Mouse (Mus musculus): ENCODE measurements around the gene Sptlc2.

DNA sequence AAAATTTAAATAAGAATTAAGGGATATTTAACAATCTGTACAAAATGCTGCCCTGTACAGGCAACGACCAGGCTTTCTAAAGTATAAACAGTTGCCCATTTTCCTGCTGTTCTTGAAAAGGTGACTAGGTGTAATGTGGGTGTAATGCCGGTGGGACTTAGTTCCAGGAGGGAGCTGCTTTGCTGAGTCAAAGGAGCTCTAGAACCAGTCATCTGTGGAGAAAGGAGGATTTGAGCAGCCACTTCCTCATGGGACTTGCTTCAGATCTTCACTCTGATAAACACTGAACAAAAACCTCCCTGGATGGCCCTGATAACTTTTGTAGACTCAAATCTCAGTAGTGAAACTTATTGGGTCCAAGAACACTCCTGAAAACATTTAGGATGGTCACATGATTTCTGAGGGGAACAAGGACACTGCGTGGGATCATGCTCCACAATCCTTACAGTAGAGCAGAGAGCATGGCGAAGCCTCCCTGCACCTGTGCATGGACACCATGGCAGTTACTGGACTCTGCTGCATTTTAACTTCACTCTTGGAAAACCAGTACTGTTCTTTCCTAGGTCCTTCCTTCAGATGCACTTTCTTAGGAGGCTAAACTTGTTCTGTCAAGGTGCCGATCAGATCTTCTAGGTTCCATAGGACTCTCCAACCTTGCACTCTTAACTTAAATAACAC lies 38.3 kb upstream of the Sptlc2 start:
- TF ChIP-seq CTCF (IDR thresholded peaks at IDR 0.05; ENCODE audit: low read depth, low read length) (no peak), POLR2A (IDR thresholded peaks at IDR 0.05; ENCODE audit: extremely low read depth, insufficient read depth, low read length) (no peak)

All from liver, adult 2 months (tissue).